Mouse (Mus musculus): ENCODE results near the gene Cldn13.

DNA sequence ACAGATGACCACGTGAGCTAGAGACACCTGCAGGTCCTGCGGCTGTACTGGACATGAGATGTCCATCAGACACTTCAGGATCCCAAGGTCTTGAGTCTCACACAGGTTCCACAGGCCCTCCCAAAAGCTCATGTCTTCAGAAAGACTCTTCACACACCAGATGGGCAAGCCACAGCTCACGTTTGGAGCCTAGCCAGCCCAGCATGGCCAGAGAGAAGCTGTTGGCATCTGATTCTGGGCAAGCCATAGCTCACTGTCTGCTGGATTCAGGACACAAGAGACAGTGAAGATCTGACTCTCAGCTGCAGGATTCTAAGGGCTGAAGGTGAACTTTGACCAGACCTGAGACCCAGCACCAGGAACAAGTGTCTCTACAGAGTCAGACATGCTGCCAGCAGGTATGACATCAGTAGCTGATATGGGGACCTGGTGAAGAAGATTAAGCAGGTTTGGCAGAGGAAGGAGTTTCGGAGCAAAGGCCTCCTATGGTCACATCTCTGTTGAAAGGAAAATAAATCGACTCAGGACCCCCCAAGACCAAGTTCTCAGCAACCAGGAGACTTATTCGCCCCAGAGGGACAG, 4.9 kb upstream of the Cldn13 start:
- TF ChIP-seq CTCF (IDR thresholded peaks at IDR 0.05; ENCODE audit: control insufficient read depth, insufficient read depth, insufficient read length) (no peak), MYOG (IDR thresholded peaks at IDR 0.05; ENCODE audit: control insufficient read depth, extremely low read depth, insufficient read length) (no peak), USF1 (IDR thresholded peaks at IDR 0.05; ENCODE audit: low read depth) (no peak), FOSL1 (IDR thresholded peaks at IDR 0.05; ENCODE audit: insufficient read depth, low read length, poor library complexity, severe bottlenecking) (no peak), MAX (IDR thresholded peaks at IDR 0.05) (no peak)
